Mouse (Mus musculus) liver, embryonic 14.5 days (tissue): ENCODE results near the gene Mfap1b.
"Not testable (repeated sequence)": the region's sequence is repeated elsewhere in the genome, so short reads cannot be mapped to it uniquely, and the experiment has no call there.

Experiments
- CTCF ChIP-seq: IDR thresholded peaks from 2 replicates; pipeline ENCODE4 v1.5.1; 2016; ENCODE audit warnings: antibody characterized with exemption, low read depth, control low read depth
- EP300 ChIP-seq: IDR thresholded peaks from 2 replicates; pipeline ENCODE4 v1.6.1; 2016; ENCODE audit warnings: antibody characterized with exemption, low read depth

DNA sequence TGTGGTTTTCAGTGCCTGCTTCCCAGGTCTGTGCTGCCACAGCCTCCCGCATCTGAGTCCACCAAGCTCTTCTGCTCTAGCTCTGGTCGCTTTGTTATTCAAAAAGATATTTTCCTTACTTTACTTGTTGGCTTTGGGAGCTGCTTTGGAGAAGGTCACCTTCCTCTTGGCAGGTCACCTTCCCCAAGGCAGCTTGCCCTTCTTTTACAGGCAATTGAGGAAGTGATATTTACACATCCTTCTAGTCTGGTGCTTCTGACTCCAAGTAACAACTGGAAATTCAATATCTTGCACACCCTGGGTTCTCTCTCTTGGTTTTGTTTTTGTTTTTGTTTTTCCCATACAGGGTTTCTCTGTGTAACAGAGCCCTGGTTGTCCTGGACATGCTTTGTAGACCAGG lies 10.5 kb upstream of the Mfap1b start:
- TF ChIP-seq CTCF, EP300: not testable (repeated sequence)
